Mouse (Mus musculus): ENCODE results near the gene Zhx3. TPM values are rescaled to one million over a fixed set of nuclear protein-coding genes. Genes with fewer than 3 reads are reported as not detected.
A peak's percentile ranks its signal among the peaks of the same experiment; 100 is the strongest.

The Zhx3 gene
- 100 to 1,000 TPM in 1 of 2 experiments, 10 to 100 TPM in 1; 99.5 to 101 TPM for total RNA-seq (2021)
- long read RNA-seq, full-length matches to known transcripts = 3 of 29 reads
- long read RNA-seq, partial matches to known transcripts = 9 of 29 reads
- long read RNA-seq, other reads (novel, unspliced or antisense) = 17 of 29 reads

DNA sequence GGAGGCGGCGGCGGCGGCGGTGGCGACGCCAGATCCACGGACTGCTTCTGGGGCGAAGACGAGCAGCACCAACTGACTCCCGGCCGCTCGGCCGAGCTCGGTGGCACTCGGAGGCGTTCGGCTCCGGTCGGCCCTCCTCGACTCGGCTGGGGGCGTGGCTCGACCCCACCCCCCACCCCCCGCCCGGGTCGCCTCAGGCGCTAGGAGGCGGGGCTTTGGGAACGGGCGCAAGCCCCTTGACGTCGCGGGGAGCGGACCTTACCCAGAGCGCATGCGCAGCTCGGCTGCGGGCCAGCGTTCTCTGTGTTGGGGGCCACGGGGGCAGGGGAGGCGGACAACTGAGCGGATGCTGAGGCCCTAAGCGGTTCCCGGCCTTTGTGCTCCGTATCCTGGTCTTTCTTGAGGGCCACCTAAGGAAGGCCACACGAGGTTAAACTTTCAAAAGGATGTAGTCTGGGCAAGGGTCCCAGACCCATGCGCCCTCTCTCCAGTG is at the start of gene Zhx3:
Zhx3 (minus strand) TSS at position 109 of the 493 bp plus-strand sequence.
- DNase-seq (ENCODE audit: low spot score in 2 of 2) = peak; percentile 84 to 93

DNA sequence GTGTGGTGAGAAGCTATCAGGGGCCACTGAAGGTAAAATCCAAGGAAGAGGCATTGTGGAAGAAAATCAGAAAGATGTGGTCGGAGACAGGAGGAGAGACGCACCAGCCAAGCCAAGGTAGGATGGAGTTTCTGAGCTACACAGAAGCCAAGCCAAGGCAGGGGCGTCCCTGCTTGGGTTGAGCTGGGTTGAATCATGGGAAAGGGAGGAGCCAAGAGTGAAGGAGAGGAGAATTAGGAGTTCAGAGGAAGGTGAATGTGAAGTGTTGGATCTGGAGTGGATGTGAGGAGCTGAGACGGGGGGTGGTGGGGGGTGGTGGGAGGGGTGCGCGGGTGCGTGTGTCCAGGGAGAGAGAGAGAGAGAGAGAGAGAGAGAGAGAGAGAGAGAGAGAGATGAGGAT is 48.5 kb upstream of the Zhx3 start:
- DNase-seq (ENCODE audit: low spot score in 2 of 2) = no peak

DNA sequence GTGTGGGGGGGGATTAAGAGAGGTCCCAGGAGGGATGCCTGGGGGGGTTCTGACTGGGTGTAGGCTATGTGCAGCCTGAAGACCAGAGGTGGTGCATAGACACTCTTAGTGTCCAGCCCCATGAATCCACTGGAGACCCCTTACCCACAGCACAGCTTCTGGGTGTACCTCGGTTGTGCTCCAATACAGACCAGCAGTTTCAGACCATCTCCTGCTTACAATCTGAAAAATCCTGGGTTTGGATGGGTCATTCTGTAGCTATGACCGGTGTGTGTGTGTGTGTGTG is 46.1 kb upstream of the Zhx3 start:
- no peak for DNase-seq (ENCODE audit: low spot score in 2 of 2)

DNA sequence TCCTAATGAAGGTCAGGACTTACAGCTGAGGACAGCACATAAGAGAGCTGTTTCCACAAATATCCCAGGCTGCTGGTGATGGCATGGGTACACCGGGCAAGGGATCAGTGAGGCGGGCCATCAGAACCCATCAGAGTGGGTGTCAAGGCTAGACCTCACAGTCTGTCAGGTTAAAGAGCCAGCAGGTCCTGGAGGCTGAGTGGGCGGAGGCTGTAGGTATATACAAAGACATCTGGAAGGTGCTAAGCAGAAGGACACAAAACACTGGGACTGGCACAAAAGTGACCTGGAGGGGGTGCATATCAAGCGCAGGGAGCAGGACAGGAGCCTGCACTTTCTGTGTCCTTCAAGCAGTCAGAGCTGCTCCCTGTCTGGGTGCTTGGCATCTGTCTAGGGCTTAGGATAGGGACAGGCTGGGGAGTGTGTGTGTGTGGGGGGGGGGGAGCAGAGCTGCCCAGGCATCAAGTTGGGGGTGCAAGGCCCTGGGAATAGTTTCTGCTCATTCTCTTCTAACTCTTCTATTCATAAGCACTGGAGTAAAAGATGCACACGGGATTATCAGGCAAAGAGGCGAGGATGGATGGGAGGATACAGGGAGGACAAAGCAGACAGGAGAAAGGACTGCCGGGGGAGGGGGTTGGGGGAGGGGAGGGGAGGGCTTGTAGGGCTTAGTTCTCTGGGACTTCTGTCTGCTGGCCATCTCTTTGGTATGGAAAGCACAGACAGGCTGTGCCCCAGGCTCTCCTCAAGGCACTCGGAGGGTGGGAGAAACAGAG is 45.5 kb upstream of the Zhx3 start:
- no peak for DNase-seq (ENCODE audit: low spot score in 2 of 2)

DNA sequence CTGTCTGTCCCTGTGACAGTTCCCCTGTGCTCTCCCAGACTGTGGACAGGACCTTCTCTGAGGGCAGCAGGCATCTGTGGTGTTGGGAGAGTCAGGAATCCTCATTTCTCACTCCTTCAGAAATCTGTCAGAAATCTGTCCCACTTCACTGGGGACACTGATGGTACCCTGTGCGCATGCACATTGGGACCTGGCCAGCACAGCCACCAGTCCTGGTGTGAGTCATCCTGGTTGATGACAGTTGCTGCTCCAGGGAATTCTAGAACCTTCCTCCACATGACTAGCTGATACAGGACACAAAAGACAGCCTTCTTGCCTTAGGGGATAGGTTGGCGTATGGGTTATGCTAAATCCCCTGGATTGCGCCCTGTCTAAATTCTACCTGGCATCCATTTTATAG is 44.5 kb upstream of the Zhx3 start:
- DNase-seq (ENCODE audit: low spot score in 2 of 2) = peak; percentile 22 to 38

DNA sequence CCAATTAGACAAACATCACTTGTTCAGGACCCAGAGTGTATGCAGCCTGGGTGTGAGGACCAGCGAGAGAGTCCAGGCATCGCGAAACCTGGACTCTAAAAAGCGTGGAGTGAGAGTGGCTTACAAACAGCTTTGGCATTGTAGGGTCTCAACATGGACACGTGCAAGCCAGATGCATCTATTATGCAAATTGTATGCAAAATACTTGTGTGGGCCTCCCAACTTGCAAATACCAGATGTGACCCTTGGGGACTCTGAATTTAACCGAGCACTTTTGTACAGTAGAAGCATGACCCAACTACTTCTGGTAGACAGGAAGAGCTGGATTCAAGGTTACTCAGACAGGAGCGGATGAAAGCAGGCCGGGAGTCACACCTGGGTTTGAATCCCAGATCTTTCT is 43.9 kb upstream of the Zhx3 start:
- no peak for DNase-seq (ENCODE audit: low spot score in 2 of 2)

DNA sequence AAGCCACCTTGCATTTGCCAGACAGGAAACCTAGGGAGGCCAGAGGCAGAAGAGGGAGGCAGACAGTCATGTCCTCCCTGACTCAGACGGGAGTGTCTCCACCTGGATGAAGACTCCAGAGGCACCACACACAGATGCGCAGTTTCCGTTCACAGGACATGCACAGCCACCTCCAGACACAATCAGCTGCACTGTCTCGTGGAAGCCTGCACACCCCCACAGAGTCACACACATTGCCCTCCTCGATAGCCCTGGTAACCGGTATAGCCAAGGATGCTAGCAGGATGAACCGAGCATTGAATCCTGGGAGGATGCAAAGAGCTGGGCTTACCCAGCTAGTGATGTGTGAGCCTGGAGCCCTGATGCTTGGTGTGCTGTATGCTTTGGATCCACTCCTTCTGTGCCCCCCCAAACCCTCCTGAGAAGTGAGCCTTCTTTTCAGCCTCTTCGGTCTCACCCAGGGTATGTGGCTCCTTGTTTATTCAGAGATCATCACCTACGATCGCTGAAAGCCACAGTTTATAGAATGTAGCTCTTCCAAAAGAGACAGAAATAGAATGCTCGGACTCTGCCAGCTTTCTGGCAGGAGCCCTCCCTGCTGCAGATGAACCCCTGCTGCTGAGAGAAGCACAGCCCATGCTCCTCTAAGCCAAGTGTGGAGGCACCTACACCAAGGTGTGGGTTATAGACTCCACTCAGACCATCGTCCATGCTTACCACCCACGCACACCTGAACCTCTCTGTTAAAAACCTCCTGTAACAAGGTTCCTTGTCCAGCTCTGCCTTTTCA is 43.2 kb upstream of the Zhx3 start:
- no peak for DNase-seq (ENCODE audit: low spot score in 2 of 2)

DNA sequence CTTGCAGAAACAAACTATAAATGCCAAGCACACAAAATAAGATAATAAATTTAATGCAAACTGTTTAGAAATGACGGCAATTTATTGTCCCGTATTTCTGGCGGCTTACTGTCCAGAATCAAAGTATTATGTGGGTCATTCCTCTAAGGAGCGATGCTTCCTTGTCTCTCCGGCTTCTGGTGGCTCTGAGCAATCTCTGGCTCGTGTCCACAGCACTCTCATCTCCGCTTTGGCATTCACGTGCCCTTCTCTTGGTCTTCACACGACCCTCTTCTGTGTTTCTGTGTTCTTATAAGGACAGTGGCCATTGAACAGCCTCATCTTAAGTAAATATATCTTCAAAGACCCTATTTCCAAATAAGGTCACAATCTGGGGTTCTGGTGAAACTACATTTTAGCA is 41.9 kb upstream of the Zhx3 start:
- no peak for DNase-seq (ENCODE audit: low spot score in 2 of 2)

DNA sequence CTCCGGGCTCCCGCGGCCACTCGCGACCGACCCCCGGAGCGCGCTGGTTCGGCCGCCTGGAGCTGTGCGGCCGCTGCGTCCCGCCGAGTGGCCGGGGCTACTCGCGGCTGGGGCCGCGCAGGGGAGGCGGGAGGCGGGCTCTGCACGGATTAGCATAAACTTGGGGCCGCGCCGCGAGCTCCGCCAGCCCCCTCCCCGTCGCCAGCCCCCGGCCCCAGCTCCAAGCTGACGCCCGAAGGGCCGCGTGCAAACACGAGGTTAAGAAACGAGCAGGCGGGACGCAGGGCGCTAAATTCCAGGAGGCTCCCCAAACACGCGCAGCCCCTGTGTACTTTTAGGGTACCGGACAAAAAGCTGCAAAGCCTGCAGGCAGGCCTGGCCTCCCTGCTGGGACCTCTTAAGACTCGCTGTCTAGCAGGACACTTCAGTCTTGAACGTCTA is 39.5 kb upstream of the Zhx3 start, which contains the start of gene Emilin3:
Emilin3 (minus strand) TSS at position 98 of the 441 bp plus-strand sequence.
- no peak for DNase-seq (ENCODE audit: low spot score in 2 of 2)

DNA sequence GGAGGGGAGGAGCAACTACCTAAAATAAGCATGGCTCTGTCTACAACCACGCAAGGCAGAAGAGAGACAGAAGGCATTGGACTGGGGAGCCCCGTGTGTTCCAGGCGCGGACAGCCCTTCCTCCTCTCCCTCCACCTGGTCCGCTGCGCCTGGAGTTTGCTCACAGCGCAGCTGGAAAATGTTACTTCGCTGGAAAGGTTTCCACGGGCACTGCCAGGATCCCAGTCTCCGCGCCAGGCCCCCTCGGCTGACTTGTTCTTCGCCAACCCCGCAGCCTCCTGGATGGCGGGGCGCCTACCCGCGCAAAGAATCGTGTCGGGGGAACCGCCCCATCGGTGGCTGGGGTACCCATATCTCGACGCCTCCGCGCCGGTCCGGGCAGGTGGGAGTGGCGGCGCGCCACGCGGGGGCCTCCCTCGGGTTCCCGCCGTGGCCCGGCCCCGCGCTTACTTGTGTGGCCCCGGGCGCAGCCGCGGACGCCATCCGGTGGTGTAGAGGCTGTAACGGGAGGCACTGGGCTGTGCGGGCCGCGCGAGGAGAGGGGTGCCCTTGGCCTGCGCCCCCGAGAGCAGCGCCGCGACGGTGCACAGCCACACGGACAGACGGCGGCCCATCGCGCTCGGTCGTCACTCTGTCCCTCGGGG is 38.9 kb upstream of the Zhx3 start:
- DNase-seq (ENCODE audit: low spot score in 2 of 2) = no peak

DNA sequence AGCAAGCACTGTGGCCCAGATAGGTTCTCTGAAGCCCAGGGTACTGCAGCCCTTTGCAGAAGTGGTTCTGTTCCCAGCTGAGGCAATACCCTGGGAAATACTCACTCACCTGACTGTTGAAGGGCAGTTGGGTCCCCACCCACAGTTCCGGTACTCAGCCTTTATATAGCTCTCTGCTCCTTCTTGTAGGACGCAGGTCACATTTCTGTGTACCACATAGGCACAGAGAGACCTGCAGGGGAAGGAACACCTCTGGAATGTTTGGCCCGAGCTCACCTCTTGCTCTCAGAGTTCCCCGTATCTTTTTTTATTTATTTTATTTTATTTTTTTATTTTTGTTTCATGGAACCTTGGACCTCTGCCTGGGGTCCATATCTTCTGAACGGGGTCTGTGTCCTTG is 37.8 kb upstream of the Zhx3 start:
- DNase-seq (ENCODE audit: low spot score in 2 of 2) = no peak

DNA sequence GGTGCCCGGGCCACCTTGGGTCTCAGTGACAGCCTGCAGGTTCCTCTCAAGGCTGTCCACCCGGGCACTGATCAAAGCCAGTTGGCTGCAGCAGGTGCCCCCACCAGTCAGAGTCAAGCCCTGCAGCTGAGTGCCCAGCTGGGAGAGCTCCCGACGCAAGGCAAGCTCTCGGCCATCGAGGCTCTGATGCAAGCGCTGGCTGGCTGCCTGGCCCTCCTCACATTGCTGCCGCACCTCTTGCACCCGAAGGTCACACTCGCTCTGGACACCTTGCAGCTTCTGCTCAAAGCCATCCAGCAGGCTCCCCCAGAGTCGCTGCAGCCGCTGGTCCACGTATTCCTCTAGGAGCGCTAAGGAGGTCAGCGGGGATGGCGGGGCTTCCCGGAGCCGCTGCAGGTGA is 35.8 kb upstream of the Zhx3 start:
- no peak for DNase-seq (ENCODE audit: low spot score in 2 of 2)

DNA sequence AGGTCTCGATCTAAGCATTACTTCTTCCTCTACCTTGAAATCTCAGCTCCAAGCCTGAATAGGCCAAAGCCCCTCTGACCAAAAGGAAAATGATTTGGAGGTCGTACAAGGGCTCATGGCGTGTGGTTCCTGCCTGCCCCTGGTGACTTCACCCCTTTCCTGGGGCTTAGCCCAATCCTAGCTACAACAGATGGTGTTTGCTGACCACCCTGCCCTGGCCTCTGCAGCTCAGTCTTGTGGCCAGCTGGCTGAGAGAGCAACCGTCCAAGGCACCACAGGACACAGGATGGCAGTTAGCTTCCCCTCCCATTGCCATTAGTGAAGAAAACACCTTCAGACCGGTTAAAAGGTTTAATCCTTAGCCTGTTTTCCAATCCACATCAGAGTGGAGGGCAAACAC is 33.3 kb upstream of the Zhx3 start:
- DNase-seq (ENCODE audit: low spot score in 2 of 2) = no peak

DNA sequence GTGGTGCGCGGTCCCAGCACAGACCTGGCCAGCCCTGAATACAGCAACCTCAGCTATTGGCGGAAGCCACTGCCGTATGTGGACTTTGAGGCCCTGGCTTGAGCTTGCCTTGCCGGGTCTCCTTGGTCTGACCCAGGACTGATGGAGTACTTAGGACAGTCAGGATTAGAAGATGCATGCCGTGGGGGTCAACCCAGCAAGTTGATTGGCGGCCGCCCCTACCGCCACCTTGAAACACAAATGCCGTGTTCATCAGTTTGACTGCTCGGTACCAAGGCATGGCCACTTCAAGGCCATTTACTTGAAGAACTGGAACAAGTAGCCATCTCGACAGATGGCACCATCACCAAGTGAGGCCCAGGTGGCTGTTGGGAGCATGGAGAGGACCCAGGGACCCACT is 32.5 kb upstream of the Zhx3 start:
- DNase-seq (ENCODE audit: low spot score in 2 of 2) = no peak

DNA sequence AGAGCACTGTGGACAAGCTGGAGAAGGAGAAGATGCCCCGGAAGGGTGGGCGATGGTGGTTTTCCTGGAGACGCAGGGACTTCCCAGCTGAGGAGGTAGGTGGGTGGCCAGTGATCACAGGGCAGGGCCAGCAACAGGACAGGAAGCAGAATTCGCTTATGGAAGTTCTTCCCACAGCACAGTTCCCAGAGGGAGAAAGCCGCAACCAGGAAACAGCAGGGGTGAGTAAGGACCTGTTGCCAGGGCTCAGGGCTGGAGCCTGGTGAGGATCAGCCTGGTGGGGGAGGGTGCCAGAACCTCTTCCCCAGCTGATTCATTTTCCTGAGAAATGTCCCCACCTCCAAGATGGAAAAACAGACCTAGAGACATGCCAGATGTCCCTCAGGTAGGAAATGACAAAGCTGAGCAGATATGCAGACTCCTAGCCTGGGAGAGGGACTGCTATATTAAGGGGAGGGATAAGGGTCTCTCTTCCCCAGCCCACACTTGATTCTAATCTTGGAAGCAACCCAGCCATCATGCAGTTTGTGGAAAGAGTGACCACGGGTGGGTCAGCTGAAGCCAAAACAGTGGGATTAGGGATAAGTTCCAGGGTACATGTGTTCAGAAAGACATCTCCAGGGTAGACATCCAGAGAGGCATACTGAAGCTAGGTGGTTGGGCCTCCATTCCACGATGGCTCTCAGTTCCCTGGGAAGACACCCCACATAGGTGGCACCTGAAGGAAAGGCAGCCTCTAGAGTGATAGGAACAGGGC is 29.0 kb upstream of the Zhx3 start:
- DNase-seq (ENCODE audit: low spot score in 2 of 2) = no peak

DNA sequence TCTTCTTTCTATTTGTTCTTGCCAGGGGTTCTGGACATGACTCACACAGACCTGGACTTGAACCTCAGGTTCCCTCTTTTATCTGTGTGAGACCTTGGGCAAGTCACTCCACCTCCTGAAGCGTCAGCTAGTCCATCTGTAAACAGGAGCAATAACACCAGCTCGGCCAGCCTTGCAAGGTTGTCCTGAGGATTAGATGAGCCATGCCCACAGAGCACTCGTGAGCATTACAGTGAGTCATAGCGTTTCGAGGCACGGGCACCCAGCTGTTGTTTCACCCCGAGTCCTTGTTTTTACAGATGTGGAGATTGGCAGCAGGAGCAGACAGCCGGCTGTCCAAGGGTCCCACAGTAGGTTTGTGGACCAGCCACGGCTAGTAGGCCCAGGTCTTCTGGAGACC is 18.9 kb upstream of the Zhx3 start:
- no peak for DNase-seq (ENCODE audit: low spot score in 2 of 2)

DNA sequence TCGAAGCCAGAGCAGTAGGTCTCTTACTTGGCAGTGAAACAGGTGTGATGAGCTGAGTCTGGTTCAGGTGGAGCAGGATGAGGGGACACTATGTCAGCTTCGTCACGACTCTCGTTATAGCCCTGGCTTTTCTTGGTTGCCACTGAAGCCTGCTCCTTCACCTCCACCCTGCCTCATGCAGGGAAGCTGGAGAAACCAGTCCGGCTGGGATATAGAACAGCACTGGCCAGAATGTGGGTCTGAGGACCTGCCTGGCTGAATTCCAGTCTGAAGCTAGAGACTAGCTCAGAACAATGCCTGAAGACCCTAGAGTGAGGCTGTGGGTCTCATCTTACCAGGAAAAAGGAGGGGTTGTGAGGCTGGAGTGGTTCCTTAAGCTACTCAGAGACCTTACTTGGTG is 18.2 kb upstream of the Zhx3 start:
- DNase-seq (ENCODE audit: low spot score in 2 of 2) = no peak

DNA sequence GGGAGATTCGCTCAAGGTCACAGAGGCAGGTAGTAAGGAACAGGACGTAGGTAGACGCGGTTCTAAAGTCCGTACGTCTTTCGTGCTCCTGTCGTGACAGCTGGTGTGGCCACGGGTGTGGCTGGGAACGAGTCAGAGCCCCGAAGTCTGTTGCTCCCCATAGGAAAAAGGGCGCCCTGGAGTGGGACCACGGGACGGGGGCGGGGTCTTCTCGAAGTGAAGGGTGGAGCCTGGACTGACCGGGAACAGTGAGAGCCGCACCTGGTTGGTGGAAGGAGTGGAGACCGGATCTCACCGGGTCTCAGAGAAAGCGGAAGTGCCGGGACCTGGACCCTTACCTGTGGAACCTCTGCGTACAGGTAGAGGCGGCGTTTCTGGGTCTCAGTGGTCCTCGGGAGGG is 15.1 kb upstream of the Zhx3 start:
- no peak for DNase-seq (ENCODE audit: low spot score in 2 of 2)

DNA sequence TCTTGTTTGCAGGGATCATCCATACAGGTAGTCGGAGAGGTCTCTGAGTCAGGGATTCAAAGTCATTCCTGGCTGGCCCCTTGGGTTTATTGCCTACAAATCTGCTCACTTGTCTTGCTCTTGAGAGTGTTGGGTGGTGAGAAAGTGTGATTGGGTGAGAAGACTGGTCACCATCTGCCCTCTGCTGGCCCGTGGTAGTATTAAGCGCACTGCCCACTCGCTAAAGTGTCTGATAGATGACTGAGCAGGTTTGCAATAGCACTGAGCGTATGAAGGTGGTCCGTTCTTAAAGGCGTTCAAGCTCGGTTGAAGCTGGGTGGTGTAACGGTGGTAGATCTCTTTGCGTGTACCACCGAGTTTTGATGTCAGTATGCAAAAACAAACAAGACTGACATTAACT is 14.5 kb upstream of the Zhx3 start:
- DNase-seq (ENCODE audit: low spot score in 2 of 2) = peak; percentile 69 to 93

DNA sequence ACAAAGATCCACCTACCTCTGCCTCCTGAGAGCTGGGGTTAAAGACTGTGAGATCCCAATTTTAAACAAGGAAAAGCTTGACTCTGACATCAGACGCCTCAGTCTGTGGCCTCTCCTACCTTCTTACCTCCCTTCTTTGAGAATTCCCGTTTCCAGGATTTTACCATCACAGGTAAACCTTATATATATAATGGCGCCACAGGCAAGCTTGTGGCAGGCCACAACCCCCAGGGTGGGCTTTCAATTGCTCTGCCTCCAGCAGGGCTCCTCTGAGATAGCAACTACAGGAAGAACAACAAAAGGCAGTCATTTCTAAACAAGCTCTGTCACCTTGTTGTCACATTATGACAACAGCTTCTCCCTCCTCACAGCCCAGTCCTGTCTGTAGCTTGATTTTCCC is 13.4 kb upstream of the Zhx3 start:
- DNase-seq (ENCODE audit: low spot score in 2 of 2) = no peak

DNA sequence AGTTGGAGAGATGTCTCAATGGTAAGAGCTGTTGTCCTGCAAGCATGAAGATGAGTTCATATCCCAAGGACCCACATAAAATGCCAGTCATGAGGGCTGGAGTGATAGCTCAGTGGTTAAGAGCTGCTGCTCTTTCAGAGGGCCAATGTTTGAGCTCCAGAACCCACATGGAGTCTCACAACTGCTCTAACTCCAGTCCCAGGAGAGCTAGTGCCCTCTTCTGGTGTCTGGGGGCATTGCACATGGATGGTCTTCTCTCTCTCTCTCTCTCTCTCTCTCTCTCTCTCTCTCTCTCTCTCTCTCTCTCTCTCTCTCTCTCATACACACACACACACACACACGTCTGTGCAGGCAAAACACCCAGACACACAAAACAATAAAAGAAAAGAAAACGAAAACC is 12.0 kb upstream of the Zhx3 start:
- DNase-seq (ENCODE audit: low spot score in 2 of 2) = peak in 1 of 2 experiments; percentile 20
